Mouse (Mus musculus) neural tube, embryonic 12.5 days (tissue): ENCODE measurements around the gene Slx. TPM values are rescaled to one million over a fixed set of nuclear protein-coding genes. Genes with fewer than 3 reads are reported as not detected.
"Not testable (repeated sequence)": the region's sequence is repeated elsewhere in the genome, so short reads cannot be mapped to it uniquely, and the experiment has no call there.

Experiments used
- ATAC-seq: fragments of 200-750 bp; cut with Nextera tagmentation; 2 replicates; pipeline ENCODE4 v1.8.0; 2017; ENCODE audit warnings: low read depth, mild to moderate bottlenecking, moderate TSS enrichment, moderate library complexity; ENCODE audit not compliant: low FRiP score
- H3K27ac ChIP-seq: fragments of 300-500 bp; sonication (generic); 2 replicates; pipeline ENCODE4 v1.5.1; 2016
- H3K27me3 ChIP-seq: fragments of 300-500 bp; sonication (generic); replicated peaks from 2 replicates; pipeline ENCODE4 v1.6.1; 2016; ENCODE audit warnings: mild to moderate bottlenecking
- H3K36me3 ChIP-seq: fragments of 300-500 bp; sonication (generic); 2 replicates; pipeline ENCODE4 v1.6.1; 2016; ENCODE audit warnings: mild to moderate bottlenecking
- H3K4me1 ChIP-seq: fragments of 300-500 bp; sonication (generic); 2 replicates; pipeline ENCODE4 v1.6.1; 2016
- H3K4me2 ChIP-seq: fragments of 300-500 bp; sonication (generic); replicated peaks from 2 replicates; pipeline ENCODE4 v1.6.1; 2016; ENCODE audit warnings: mild to moderate bottlenecking
- H3K4me3 ChIP-seq: fragments of 300-500 bp; sonication (generic); 2 replicates; pipeline ENCODE4 v1.5.1; 2016
- H3K9ac ChIP-seq: fragments of 300-500 bp; sonication (generic); 2 replicates; pipeline ENCODE4 v1.6.1; 2016; ENCODE audit warnings: mild to moderate bottlenecking
- H3K9me3 ChIP-seq: fragments of 300-500 bp; sonication (generic); 2 replicates; pipeline ENCODE4 v1.6.1; 2016; ENCODE audit warnings: mild to moderate bottlenecking
- WGBS: fragments of 180-500 bp; shearing (Covaris S2); methylation state at CpG from one replicate; pipeline ENCODE4 v1.1.7; 2016; 5-methylcytosine and 5-hydroxymethylcytosine counted together
- microRNA-seq: library from miRNA; unstranded; fragments of <30 nt; microRNA quantifications from one replicate; pipeline ENCODE4, GENCODE M21; 2017
- polyA plus RNA-seq: library from polyadenylated mRNA; unstranded; fragments of >200 nt; fragmentation: Nextera tagmentation; extraction: Ambion mirVana; gene quantifications from 2 replicates; pipeline ENCODE4 v1.2.1, GENCODE M21; 2016

The Slx gene
- not detected in 2 replicates for polyA plus RNA-seq

GRCm38 (mm10) chrX:26545465-26545864, at the start of gene Slx:
TSS of gene Slx (minus strand) at chrX:26545565.
- H3K27ac ChIP-seq, H3K4me1 ChIP-seq, H3K9ac ChIP-seq, H3K4me2 ChIP-seq, H3K9me3 ChIP-seq, ATAC-seq, H3K36me3 ChIP-seq, H3K27me3 ChIP-seq, H3K4me3 ChIP-seq: not testable (repeated sequence)
- 74% methylated on average over 3 of the region's 3 CpGs for WGBS

Small RNA genes lying within 50 kb of the gene (microRNA-seq; reads per million reads assigned to microRNA genes)
- not detected for gene Gm27341

Other genes starting within 250 kb of the Slx start
- gene Gm2030, start 235.5 kb downstream of the Slx start, polyA plus RNA-seq, result not detected in 2 replicates
- gene Gm14525, start 157.1 kb upstream of the Slx start, polyA plus RNA-seq, result not detected in 2 replicates